Mouse (Mus musculus) megakaryocyte, embryonic 14.5 days (primary cell): Measurements from ENCODE around the gene Plxdc1.

Source experiments
- FLI1 ChIP-seq: IDR thresholded peaks from 2 replicates; pipeline ENCODE4 v1.6.1; 2012; ENCODE audit warnings: low read length, inconsistent platforms, mixed read lengths
- GATA1 ChIP-seq: IDR thresholded peaks from 3 replicates; pipeline ENCODE4 v1.6.1; 2012; ENCODE audit warnings: mixed read lengths, low read length, inconsistent platforms, borderline replicate concordance

- TF ChIP-seq GATA1 (no peak), FLI1 (no peak)
Measured at GRCm38 (mm10) chr11:98012831-98013230, 26.6 kb upstream of the Plxdc1 start.
